Mouse (Mus musculus) frontal cortex, adult 2 months (tissue): ENCODE measurements at regions not wholly inside any gene's neighbourhood (a gene's known extent, or its start where the extent isn't known, plus 50 kb on each side); places are given as distances from the start of the nearest gene placed in this dataset.

Experiments
- DNase-seq, 2 experiments: peaks; one replicate each; pipeline ENCODE4 v3.0.0; 2022; ENCODE audit warnings: low spot score in 1 of 2; ENCODE audit errors: extremely low spot score in 1 of 2

DNA sequence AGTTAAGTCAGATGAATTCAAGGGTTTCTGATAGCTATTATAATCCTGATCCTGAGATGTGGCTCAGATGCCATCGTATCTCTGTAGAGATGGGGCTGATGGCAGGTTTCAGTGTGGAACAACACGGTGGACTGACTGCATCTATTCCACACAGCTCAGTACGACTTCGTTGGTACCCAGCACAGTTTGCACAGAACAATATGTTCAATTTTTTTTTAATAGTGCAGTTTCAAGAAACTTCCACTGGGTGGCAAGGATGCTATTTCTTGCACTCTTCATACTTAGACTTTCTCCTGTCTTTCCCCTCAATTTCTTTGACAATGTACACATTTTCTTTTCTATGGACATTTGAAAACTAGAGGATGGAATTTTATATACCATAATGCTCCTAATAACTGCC lies 278.6 kb upstream of the Btbd3 start:
- DNase-seq, result peak in 1 of 2 experiments; percentile 60

DNA sequence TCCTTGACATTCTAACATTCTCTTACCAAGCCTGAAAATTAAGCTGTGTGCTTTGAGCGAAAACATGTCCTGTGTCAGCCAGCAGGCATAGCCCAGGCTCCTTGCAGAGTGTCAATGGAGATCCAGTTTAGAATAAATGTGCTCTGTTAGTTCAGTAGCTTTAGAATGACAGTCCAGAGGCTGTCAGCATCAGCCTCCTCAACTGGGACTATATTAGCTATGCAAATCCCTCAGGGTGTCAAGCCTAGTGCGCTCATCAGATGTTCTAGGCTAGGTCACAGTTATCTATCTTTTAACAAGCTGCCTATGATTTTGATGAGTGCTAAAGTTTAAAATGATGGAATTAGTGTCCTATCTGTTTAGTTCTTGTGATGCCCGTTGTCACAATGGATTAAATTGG lies 281.7 kb upstream of the Btbd3 start:
- no peak for DNase-seq

DNA sequence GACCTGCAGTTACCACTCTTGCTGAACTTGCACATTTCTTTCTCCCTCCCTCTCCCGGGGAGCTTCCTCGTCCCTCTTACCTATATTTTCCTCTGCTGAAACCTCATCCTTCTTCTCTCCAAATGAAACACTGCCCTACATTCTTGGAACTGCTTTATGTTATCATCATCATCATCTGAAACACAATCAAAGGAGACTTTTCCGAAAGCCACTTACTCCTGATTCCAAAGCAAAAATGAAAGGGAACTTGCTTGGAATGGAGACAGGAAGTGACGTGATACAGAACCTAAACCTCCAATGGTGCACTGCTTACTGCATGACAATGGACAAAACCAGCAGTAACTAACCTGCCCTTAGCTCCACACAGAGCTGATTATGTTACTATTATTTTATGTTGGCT lies 287.2 kb upstream of the Btbd3 start:
- no peak for DNase-seq

DNA sequence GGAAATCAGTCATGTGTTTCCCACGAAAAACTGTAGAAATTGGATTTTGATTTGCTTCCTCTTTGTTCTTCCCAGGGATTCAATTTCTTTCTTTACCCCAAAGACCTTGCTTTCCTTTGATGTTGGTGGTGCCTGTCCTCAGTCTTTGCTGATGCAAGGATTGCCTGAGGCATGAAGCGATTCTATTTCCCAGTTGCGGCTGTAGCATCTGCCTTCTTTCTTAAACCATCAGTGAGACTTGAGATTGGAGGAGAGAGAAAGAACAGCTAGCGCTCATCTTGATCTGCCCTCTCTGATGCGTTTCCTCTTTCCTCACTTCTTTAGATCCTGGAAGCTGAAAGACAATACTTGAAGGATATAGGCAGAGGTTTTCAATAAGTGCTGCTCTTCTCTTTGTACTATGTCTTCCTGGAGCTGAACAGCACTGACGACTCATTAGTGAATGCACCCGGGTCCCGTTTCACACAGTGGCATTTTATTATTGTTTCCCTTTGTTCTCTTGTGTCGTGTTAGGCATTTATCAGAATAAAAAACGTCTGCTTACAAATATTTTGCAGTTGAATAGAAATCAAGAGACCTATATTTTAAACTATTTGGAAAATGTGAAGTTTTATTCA lies 289.8 kb upstream of the Btbd3 start:
- no peak for DNase-seq

DNA sequence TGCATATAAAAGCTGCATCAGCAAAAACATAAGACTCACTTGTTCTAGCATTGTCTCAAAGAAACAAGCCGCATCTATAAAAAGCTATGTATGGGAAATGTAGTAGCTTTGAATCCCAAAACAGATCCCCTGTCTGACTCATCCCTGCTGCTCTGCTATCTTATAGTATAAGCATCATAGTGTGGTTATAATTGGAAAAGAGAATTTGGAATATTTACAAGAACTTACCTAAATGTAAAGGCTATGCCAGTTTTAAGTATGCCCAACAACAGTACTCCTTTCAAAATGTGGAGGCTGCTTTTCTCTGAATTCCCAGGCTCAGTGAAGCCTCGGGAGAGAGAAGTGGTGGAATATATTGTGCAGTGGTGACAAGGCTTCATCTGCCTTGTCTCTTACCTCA lies 301.5 kb upstream of the Btbd3 start:
- DNase-seq, result peak; percentile 30 to 63

DNA sequence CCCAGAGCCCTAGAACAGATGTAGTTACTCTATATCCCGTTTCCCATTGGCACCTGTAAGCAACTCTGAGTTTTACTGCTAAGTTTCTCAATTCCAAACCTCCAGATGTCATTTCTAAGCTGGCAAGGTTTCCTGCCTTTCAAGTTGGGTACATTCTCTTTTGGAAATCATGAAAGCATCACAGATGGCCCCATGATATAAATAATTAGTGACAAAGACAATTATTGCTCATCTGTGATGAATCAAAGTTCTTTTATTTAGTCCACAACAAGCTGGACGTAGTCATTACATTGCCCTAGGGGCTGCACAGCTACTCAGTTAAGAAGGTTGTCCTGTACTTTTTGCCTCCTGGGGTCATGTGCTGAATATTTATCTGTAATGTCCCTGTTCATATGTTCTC lies 303.2 kb upstream of the Btbd3 start:
- DNase-seq, result no peak

DNA sequence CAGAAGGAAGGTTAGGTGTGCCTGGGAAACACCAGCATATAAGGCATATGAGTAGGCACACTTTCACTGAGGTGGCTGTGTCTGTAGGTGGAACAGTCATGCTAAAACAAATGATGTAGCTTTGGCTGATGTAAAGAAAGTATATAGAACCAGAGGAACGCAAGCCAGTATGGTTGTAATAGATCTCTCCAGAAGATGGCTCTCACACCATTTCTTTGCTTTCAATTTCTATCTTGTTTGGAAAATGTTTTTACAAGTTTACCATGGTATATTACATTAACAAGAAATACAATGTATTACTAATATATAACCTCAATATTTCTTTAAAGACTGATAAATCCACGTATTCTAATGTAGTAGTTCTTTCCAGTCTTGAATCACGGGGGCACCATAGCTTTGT lies 304.4 kb upstream of the Btbd3 start:
- DNase-seq, result peak in 1 of 2 experiments; percentile 19

DNA sequence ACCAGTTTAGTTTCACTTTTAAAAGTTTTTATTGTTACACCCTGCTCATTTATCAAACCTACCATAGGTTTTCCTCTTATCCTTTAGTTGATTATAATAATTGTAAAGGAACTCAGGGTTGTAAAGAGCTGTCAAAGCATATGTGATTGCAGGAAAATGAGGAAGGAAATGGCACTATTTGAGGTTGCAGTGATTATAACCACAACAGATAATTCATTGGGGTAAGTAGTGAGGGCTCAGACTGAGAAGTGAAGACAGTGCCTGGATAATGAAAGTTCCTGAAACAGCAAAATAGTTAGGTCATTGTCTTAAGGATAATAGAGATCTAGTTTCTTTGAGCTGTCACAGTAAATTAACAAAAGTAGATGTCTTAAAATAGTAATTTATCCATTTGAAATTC lies 305.4 kb upstream of the Btbd3 start:
- no peak for DNase-seq

DNA sequence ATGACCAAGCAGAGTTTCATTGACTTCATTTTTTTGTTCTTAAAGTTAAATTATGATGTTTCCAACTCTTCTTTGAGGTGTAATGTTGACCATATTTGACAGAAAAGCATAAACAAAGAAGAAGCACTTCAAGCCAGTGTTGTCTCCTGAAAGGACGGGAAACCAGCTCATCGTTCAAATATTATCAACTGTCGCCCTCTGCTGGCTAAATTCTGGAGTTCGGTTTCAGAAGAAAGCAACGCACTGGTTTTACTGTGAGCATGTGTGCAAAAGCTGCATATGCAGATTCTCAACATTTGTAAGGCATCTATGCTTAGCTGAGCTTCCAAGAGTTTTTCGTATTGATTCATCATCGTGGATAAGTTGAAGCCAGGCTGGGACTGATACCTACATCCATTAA lies 313.6 kb upstream of the Btbd3 start:
- DNase-seq, result peak; percentile 58 to 96

DNA sequence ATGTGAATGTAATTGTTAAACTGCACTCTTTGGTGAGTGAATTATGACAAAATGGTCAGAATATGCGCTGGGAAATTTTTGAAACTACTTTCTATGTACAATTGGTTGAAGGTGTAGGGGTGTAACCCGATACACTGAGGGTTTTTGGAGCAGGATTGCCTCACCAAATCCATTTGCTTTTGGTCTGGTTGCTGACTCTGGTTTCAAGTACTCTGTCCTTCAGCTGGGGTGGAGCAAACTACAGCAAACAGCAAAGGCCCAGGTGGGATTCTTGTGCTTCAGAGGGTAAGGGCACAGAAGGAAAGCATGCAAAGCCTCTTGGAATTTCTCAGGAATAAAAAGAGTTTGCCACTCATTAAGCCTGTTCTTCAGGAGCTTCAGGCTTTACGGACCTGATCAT lies 316.8 kb upstream of the Btbd3 start:
- no peak for DNase-seq

DNA sequence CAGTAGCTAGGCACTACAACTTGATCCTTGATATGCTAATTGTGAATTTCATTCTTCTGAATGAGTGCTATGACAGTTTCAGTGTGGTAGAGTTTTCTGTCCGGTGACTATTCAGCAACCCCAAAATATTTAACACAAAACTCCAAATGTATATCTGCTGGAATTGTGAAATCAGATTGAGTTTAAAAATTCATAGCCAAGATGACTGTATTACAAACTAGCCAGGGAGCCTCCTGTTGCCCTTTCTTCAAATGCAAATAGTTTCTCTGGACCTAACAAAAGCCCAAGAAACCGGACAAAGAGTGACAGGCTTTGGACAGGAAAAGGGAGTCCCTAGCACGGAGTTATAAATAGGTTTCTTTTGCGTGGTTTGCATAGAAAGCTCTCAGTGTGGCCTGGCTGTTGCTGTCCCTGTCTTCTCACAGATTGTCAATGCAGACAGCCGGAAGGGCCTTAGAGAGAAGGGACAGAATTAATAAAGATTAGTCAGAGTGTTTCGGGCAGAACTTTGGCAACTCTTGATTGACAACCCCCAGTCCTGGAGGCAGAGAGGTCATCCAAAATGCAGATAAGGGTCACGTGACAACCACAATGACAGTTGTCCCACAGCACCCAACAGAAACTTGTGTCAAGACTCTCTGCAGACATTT lies 317.4 kb upstream of the Btbd3 start:
- no peak for DNase-seq

DNA sequence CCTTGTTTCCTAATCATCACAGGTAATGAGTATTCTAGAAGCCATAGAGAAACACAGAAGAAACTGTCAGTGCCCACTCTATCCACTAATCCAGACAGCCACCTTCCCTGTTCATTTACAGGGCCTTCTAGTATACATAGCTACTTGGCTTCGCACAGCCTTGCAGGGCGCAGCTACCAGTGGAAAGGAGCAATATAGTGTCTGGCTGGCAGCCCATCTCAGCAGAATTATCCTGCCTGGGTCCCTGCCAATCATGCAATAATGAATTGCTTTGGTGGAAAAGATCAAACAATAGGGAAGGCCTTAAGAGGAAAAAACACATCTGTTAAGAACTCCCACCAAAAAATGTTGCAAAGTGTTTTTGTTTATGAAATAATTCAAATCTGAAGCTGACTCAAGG lies 319.8 kb upstream of the Btbd3 start:
- no peak for DNase-seq

DNA sequence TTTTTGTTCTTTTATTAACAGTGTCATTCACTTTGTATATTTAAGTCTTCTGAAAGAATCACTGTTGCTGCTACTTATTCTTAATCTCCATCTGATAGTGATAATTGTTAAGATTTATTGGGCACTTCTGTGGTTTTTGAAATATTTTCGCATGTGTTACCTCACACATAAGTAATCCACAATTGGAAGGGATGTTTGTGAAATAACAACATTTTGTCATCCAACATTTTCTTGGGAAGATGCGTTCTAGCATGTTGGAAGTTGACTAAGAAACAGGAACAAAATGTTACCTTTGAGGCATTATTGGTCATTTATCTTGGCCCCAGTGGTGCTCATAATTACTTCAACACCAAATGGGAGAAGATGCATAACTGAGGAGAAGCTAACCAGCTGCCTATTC lies 323.4 kb upstream of the Btbd3 start:
- DNase-seq, result no peak

DNA sequence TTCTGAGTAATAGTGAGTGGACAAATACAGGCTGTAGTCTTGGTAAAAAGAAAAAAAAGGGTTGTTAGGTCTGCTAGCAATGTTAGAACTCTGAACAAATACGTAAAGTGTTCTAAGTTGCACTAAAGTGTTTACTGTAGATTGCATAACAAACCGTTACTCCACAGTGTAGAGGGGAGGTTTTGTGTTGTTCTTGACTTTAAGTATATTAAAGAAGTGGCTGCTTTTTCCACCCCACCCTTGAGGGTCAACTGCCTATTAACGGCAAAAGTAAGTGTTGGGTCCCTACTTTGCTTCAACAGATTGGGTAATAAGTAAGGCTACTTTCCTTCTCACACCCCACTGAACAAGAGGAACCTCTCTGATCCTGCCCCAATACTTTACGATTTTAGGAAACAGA lies 323.9 kb upstream of the Btbd3 start:
- no peak for DNase-seq

DNA sequence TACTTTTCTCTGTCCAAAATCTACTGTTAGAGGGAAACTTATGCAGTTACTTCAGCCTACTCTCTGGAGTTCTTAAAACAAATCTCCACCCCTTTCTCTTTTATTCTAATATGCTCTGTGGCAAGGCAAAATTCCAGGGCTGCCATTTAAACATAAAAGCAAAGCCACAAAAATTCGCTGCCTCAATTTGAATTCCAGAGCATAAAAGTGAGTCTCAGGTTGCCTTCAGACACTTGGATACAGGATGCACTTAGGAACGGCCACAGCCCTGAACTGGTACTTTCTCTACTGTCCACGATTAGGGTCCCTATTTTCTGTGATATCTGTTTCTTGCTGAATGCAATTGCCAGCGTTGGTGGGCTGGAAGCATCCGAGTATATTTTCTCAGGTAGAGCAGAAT lies 330.9 kb upstream of the Btbd3 start:
- no peak for DNase-seq

DNA sequence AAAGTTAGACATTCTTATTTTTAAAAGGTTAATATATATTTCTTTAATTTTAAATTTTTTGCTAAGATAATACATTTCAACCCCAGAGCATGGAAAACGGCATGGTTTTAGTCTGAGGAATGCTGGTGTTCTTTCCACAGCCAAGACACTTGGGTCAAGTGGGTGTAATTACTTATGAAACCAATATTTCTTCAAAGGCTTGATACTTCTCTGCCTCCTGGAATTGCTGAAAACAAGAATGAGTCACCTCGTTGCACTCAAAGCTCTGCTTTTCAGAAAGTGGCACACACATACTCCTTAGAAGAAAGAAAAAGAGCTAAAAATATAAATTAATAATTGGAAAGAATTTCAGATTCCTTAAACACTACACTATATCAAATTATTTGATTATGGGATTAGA lies 331.8 kb upstream of the Btbd3 start:
- DNase-seq, result no peak

DNA sequence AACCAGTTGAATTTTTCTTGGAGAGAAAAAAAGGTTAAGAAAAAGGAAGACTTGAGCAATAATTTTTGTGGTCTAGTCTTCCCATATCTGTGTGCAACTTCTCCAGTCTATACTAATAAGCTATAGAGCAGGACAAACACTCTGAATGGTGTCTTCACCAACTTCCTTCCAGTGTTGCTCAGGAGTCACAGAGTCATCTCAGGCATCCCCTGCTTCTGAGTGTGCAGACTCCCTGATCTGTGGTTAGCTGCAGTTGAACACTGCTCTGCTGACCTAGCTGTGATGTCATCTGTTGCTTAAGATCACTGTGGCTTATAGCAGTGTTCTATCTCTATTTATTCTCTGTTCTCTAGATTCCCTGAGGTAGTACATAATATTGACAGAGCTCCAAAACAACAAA lies 357.9 kb upstream of the Btbd3 start:
- DNase-seq, result no peak

DNA sequence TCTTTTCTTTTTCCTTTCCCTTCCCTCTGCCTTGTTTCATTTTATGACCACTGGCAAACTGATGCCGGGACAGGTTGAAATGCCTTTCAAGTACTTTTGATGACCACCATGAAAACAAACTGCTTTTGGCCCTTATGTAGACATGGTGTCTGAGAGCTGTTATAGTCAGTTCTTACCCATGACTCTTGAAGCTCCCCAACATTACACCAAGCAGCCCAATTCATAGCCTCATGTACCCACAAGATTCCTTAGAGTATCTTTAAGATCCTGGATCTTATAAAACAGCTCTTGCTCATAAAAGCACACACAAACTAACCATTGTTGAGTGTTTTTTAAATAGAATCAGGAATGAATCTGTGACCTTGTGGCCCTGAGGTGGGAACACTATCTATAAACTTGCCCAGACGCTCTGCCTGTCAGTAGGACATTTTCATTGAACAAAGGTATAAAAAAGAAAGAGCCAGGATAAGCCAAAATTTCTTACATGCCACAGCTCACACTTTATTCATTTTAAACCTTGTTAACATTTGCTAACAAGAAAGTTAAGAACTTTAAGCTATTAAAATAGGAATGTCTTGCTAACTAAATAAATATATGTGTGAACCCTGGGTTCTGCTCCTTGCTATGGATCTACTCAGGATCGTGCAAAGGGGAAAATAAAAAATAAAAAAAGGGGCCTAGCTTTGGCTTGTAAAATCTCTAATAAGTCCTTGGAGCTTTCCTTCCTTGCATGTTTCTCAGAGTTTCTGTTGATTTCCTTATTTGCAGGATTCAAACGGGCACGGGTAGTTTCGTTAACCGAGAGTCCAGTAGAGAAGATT lies 375.9 kb upstream of the Btbd3 start:
- DNase-seq, result no peak

DNA sequence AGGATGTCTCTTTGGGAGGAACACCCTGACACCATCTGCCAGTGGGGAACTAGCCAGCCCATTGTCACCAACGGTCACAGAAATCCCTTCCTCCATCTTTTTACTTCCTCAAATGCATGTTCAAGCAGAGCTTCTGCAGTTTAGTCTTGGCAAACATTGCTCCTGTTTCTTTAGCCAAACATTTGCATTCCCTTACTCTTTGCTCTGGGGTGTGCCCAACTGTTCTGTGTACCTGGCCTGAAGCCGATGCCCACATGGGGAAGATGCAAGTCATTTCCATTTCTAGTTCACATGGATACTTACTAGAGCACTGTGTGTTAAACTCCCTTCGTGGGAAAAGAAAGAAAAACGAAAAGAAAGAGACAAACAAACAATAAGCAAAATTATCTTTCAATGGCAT lies 386.7 kb upstream of the Btbd3 start:
- DNase-seq, result no peak

DNA sequence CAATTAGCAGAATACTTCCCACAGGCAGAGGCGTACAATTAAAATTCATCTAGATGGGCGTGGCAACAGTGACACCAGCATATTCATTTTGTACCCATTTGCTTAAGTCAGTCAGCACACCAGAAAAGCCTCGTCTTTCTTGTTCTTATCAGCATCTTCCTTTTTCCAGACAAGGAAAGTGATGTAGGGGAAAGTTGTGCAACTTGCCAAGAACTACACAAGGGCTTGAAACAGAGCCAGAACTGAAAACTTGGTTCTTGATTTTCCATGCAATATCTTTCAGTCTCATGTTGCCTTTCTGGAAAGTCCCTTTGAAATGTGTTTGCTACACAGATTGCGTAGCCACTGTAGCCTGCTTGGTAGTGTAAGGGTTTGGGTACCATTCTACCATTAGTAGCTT lies 401.9 kb upstream of the Btbd3 start:
- peak in 1 of 2 experiments; percentile 3 for DNase-seq

DNA sequence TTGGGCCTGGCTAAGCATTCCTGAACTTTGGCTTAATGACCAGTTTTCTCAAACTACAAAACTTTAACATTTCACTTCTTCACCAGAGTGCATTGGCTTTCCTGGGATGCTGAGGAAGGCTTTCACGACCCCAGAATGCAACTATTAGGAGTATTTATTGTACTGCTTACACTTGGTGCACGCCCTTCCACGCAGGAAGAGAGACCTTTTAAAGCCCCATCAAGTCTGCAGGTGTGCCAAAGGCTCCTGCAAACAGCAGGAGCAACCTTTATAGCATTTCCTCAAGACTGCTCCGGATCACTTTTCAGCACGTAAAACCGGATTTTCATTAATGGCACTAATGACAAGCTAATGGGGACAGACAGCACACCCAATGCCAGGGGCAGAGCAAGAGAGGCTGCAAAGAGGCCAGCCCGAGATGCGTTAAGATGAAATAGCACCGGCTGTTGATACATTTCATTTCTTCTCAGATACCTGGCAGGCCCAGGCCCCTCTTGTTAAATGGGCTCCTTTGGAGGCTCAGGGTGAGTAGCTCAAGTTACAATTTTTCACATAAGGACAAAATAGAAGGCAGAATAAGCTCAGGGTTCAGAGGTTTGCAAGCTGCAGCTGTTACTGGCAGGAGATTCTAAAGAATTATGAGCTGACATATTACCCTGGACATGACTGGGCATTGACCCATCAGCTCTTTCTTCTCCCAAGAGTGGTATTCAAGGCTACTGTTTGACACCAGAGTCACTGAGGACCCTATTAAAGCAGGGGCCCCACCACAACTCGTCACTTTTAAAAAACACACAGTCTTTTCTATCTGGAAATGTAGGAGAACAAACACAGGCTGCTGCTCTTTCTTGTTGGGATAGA lies 402.7 kb upstream of the Btbd3 start:
- DNase-seq, result no peak
